ENCODE assay signal across 11 mouse cellular contexts in the genomic region with DNA sequence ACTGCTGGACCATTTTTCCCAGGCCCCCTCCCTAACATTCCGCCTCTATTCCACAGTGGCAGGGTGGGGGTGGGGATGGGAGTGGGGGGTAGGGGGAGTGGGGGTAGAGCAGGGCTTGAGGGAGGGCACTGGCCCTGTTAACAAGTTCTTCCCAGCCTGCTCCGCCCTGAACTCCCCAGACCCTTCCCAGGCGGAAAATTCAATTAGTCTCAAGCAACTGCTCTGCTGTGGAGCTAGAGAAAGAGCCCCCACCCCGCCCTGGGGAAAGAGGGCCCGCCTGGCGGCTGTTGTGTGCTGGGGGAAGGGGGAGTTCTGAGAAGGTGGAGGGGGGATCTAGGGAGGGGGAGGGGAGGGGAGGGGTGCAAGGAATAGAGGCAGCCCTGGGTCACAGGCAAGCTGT. TPM values are rescaled to one million over a fixed set of nuclear protein-coding genes. Genes with fewer than 3 reads are reported as not detected.
A peak's percentile ranks its signal among the peaks of the same experiment; 100 is the strongest.
DNase-seq lines count a peak whose midpoint lies in the region; ATAC-seq lines count a peak whose summit lies in the region.
"Had no signal": no experiment of that assay in that cellular context is flagged by ENCODE, and none has a peak within 500 bp of the region (broad histone marks: within the 10 kb centered on the region; RNA-seq: fewer than 3 reads in every experiment).

No protein-coding gene starts in this region.

- peak; percentile 56 for DNase-seq in MN1 (ENCODE audit: low spot score)
- DNase-seq in neural tube, embryonic 11.5 days (ENCODE audit: low spot score): peak; percentile 84
- DNase-seq in right cerebral cortex, postnatal 4 days: no peak
- no peak for DNase-seq in cerebellum, adult 9-10 months
- no peak for DNase-seq in frontal cortex, postnatal 36 days (ENCODE audit: low spot score in 2 of 2)
- DNase-seq: lung, postnatal 10 days had no signal

- peaks cover 65% of the 10 kb centered on the region for H3K4me1 ChIP-seq in embryonic facial prominence, embryonic 13.5 days
- H3K4me1 ChIP-seq in hindbrain, embryonic 16.5 days (ENCODE audit: control insufficient read depth, insufficient read depth, low read depth, low read length): peaks cover 21% of the 10 kb centered on the region
- peaks cover 50% of the 10 kb centered on the region for H3K4me1 ChIP-seq in neural tube, embryonic 11.5 days (ENCODE audit: control insufficient read depth, insufficient read depth, low read length)

- H3K9ac ChIP-seq in embryonic facial prominence, embryonic 13.5 days: no peak overlapping the region
- peak overlapping the region; percentile 11; the same call in 1 of the 2 replicates for H3K9ac ChIP-seq in hindbrain, embryonic 16.5 days (ENCODE audit: low read depth, low read length)
- H3K9ac ChIP-seq in neural tube, embryonic 11.5 days (ENCODE audit: low read length): no peak overlapping the region

- no peaks in the 10 kb centered on the region for H3K27me3 ChIP-seq in embryonic facial prominence, embryonic 13.5 days
- H3K27me3 ChIP-seq in hindbrain, embryonic 16.5 days (replicated peaks; ENCODE audit: control insufficient read depth, insufficient read depth, low read length): no peaks in the 10 kb centered on the region
- H3K27me3 ChIP-seq in neural tube, embryonic 11.5 days (ENCODE audit: control insufficient read depth, insufficient read depth, low read length): no peaks in the 10 kb centered on the region

- H3K27ac ChIP-seq in embryonic facial prominence, embryonic 13.5 days: peak overlapping the region; percentile 84
- H3K27ac ChIP-seq in hindbrain, embryonic 16.5 days (ENCODE audit: low read depth, low read length): no peak overlapping the region
- H3K27ac ChIP-seq in neural tube, embryonic 11.5 days (ENCODE audit: low read depth, low read length): peak overlapping the region; percentile 50; the same call in 1 of the 2 replicates

- ATAC-seq in embryonic facial prominence, embryonic 13.5 days (ENCODE audit: insufficient number of reproducible peaks, insufficient read depth, low FRiP score, low TSS enrichment, low read depth): peak; percentile 70; the same call in 1 of the 2 replicates
- peak; percentile 66 for ATAC-seq in hindbrain, embryonic 16.5 days
- peak; percentile 74 for ATAC-seq in neural tube, embryonic 11.5 days (ENCODE audit: insufficient read depth, low FRiP score, low TSS enrichment)
- no peak for ATAC-seq in frontal cortex, adult (ENCODE audit: low TSS enrichment)

- 8% methylated on average over 4 of the region's 6 CpGs for WGBS in embryonic facial prominence, embryonic 13.5 days
- 13% methylated on average over 6 of the region's 6 CpGs for WGBS in hindbrain, embryonic 16.5 days
- 12% methylated on average over 6 of the region's 6 CpGs for WGBS in neural tube, embryonic 11.5 days

- no peaks in the 10 kb centered on the region for H3K36me3 ChIP-seq in embryonic facial prominence, embryonic 13.5 days
- no peaks in the 10 kb centered on the region for H3K36me3 ChIP-seq in hindbrain, embryonic 16.5 days (ENCODE audit: control insufficient read depth, insufficient read depth, low read length)
- H3K36me3 ChIP-seq in neural tube, embryonic 11.5 days (ENCODE audit: control insufficient read depth, insufficient read depth, low read length): no peaks in the 10 kb centered on the region
- H3K36me3 ChIP-seq: G1E had no signal

- no peak overlapping the region for H3K4me3 ChIP-seq in embryonic facial prominence, embryonic 13.5 days
- no peak overlapping the region for H3K4me3 ChIP-seq in hindbrain, embryonic 16.5 days (ENCODE audit: low read length)
- H3K4me3 ChIP-seq in neural tube, embryonic 11.5 days (ENCODE audit: low read depth, low read length): no peak overlapping the region

- no peaks in the 10 kb centered on the region for H3K9me3 ChIP-seq in embryonic facial prominence, embryonic 13.5 days
- H3K9me3 ChIP-seq in hindbrain, embryonic 16.5 days (ENCODE audit: control insufficient read depth, low read length): no peaks in the 10 kb centered on the region
- no peaks in the 10 kb centered on the region for H3K9me3 ChIP-seq in neural tube, embryonic 11.5 days (ENCODE audit: control insufficient read depth, low read length)
- H3K9me3 ChIP-seq: G1E had no signal

- H3K4me2 ChIP-seq in embryonic facial prominence, embryonic 13.5 days: peak overlapping the region; percentile 24
- H3K4me2 ChIP-seq in hindbrain, embryonic 16.5 days (ENCODE audit: low read length): no peak overlapping the region
- H3K4me2 ChIP-seq in neural tube, embryonic 11.5 days (ENCODE audit: low read depth): no peak overlapping the region
- H3K4me2 ChIP-seq: heart, embryonic 11.5 days had no signal

RNA-seq across cellular contexts. Expression of a gene that starts 14.9 kb away (rescaled TPM):
- polyA plus RNA-seq in embryonic facial prominence, embryonic 13.5 days (2015; fragmentation: Nextera tagmentation; extraction: Ambion mirVana): not detected in 2 replicates
- 0.36 TPM in 1 of 2 replicates, not detected in the other for polyA plus RNA-seq in hindbrain, embryonic 16.5 days (2015; fragmentation: Nextera tagmentation; extraction: Ambion mirVana)
- polyA plus RNA-seq in neural tube, embryonic 11.5 days (2014; fragmentation: Nextera tagmentation; extraction: Ambion mirVana): not detected in 2 replicates
- polyA plus RNA-seq: G1E had no signal

RNA-seq across cellular contexts. Expression of a gene that starts 27.3 kb away (rescaled TPM):
- polyA plus RNA-seq in embryonic facial prominence, embryonic 13.5 days (2015; fragmentation: Nextera tagmentation; extraction: Ambion mirVana): 20.6 and 21.8 TPM in 2 replicates
- polyA plus RNA-seq in hindbrain, embryonic 16.5 days (2015; fragmentation: Nextera tagmentation; extraction: Ambion mirVana): 27.1 and 30.2 TPM in 2 replicates
- polyA plus RNA-seq in neural tube, embryonic 11.5 days (2014; fragmentation: Nextera tagmentation; extraction: Ambion mirVana): 35.4 and 37.5 TPM in 2 replicates

Comparison
In these comparisons a context has a peak if more than half of its experiments do, and no peak if none do; other contexts are left out.
1. DNase-seq: peak in MN1 (single experiment) and neural tube, embryonic 11.5 days (single experiment); none in right cerebral cortex, postnatal 4 days (single experiment), cerebellum, adult 9-10 months (single experiment) and frontal cortex, postnatal 36 days (0 of 2).